Mouse (Mus musculus): ENCODE measurements around the gene Mcl1. TPM values are rescaled to one million over a fixed set of nuclear protein-coding genes. Genes with fewer than 3 reads are reported as not detected.

Mcl1 gene
- polyA plus RNA-seq, 1 experiment: 36.9 TPM

DNA sequence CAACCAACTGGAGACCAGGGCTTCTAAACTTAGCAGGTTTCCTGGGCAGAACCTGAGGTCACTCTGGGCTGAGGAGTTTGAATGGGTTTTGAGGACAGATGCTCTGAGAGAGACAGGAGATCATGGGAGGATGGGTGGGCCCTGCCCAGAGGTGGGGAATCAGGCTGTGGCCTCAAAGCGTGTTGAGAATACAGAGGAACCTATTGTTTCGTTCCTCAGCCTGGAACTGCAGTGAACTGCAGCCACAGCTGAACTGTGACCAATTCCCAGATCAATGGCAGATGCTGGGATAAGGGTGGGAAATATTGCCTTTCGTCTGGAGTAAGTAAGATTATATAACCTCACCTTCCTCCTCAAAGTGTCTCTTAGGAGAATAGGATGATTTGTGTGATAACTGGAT lies 37.2 kb downstream of the Mcl1 start:
- Histone ChIP-seq H3K27me3 (ENCODE audit: control insufficient read depth) (peaks cover 3% of the 10 kb centered on the region; the same call in 1 of the 2 replicates), H3K4me1 (ENCODE audit: control insufficient read depth) (peaks cover 13% of the 10 kb centered on the region; the same call in 1 of the 2 replicates), H3K4me3 (replicated peaks) (no peak overlapping the region), H3K36me3 (ENCODE audit: control insufficient read depth) (no peaks in the 10 kb centered on the region), H3K9me3 (ENCODE audit: control insufficient read depth, low read length) (no peaks in the 10 kb centered on the region)
- TF ChIP-seq GATA1 (IDR thresholded peaks at IDR 0.05; ENCODE audit: low read length): no peak
- TF ChIP-seq TAL1 (IDR thresholded peaks at IDR 0.05; ENCODE audit: low read length): no peak

DNA sequence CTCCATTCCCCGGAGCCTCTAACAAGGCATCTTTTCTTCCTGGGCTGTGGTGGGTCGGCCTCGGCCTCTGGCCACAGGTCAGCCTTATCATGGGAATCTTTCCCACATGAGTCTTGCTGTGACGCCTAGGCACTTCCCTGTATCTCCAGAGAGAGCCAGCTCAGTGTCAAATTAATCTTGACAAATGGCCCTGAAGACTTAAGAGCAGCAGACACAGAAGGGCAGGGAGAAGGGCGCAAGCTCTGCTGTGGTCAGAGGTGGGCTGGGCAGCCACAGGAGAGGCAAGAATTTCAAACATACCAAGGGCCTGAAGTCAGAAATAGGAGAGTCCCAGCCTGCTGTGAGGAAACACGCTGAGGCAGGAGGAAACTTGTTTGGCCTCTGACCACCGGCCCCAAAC lies 37.8 kb downstream of the Mcl1 start:
- Histone ChIP-seq H3K27me3 (ENCODE audit: control insufficient read depth) (peaks cover 4% of the 10 kb centered on the region; the same call in 1 of the 2 replicates), H3K9me3 (ENCODE audit: control insufficient read depth, low read length) (no peaks in the 10 kb centered on the region), H3K36me3 (ENCODE audit: control insufficient read depth) (no peaks in the 10 kb centered on the region), H3K4me3 (replicated peaks) (no peak overlapping the region), H3K4me1 (ENCODE audit: control insufficient read depth) (peaks cover 13% of the 10 kb centered on the region; the same call in 1 of the 2 replicates)
- no peak for TF ChIP-seq TAL1 (IDR thresholded peaks at IDR 0.05; ENCODE audit: low read length)
- TF ChIP-seq GATA1 (IDR thresholded peaks at IDR 0.05; ENCODE audit: low read length): no peak

DNA sequence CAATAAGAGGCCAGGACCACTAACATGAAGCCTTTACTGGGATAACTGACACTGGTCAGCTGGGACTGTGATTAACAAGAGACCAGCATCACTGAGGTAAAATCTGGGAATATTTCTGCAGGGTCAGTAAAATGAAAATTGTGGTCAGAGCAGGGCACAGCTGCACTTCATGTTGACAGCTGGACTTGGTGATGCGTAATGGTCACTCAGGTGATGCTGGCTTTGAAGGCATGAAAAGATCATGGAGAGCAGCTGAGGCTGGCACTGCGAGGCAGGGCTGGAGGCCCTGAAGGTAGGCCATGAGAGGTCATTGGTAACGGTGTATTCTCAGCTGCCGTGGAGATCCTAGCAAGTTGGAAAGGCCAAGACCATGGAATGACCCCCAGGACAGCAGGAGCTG lies 39.7 kb downstream of the Mcl1 start:
- H3K4me3 ChIP-seq (replicated peaks): no peak overlapping the region
- H3K36me3 ChIP-seq (ENCODE audit: control insufficient read depth): no peaks in the 10 kb centered on the region
- H3K4me1 ChIP-seq (ENCODE audit: control insufficient read depth): peaks cover 17% of the 10 kb centered on the region
- H3K27me3 ChIP-seq (ENCODE audit: control insufficient read depth): peaks cover 8% of the 10 kb centered on the region
- no peaks in the 10 kb centered on the region for H3K9me3 ChIP-seq (ENCODE audit: control insufficient read depth, low read length)
- TF ChIP-seq GATA1 (IDR thresholded peaks at IDR 0.05; ENCODE audit: low read length) (no peak), TAL1 (IDR thresholded peaks at IDR 0.05; ENCODE audit: low read length) (no peak)

- Histone ChIP-seq H3K4me3 (replicated peaks) (no peak overlapping the region), H3K4me1 (ENCODE audit: control insufficient read depth) (peaks cover 10% of the 10 kb centered on the region), H3K27me3 (ENCODE audit: control insufficient read depth) (peaks cover 8% of the 10 kb centered on the region), H3K9me3 (ENCODE audit: control insufficient read depth, low read length) (peaks cover 3% of the 10 kb centered on the region), H3K36me3 (ENCODE audit: control insufficient read depth) (no peaks in the 10 kb centered on the region)
- TF ChIP-seq GATA1 (IDR thresholded peaks at IDR 0.05; ENCODE audit: low read length) (no peak), TAL1 (IDR thresholded peaks at IDR 0.05; ENCODE audit: low read length) (no peak)
These were observed 41.7 kb downstream of the Mcl1 start for GRCm38 (mm10) chr3:95700233-95700681.

- peaks cover 8% of the 10 kb centered on the region for H3K27me3 ChIP-seq (ENCODE audit: control insufficient read depth)
- TF ChIP-seq GATA1 (IDR thresholded peaks at IDR 0.05; ENCODE audit: low read length) (no peak), TAL1 (IDR thresholded peaks at IDR 0.05; ENCODE audit: low read length) (no peak)
- H3K4me1 ChIP-seq (ENCODE audit: control insufficient read depth): peaks cover 10% of the 10 kb centered on the region
- H3K36me3 ChIP-seq (ENCODE audit: control insufficient read depth): no peaks in the 10 kb centered on the region
- peaks cover 3% of the 10 kb centered on the region for H3K9me3 ChIP-seq (ENCODE audit: control insufficient read depth, low read length)
- H3K4me3 ChIP-seq (replicated peaks): no peak overlapping the region
These were observed 42.5 kb downstream of the Mcl1 start for GRCm38 (mm10) chr3:95701085-95701484.

- Histone ChIP-seq H3K36me3 (ENCODE audit: control insufficient read depth) (no peaks in the 10 kb centered on the region), H3K4me1 (ENCODE audit: control insufficient read depth) (peaks cover 10% of the 10 kb centered on the region), H3K27me3 (ENCODE audit: control insufficient read depth) (peaks cover 8% of the 10 kb centered on the region), H3K4me3 (replicated peaks) (no peak overlapping the region), H3K9me3 (ENCODE audit: control insufficient read depth, low read length) (peaks cover 3% of the 10 kb centered on the region)
- TF ChIP-seq GATA1 (IDR thresholded peaks at IDR 0.05; ENCODE audit: low read length): no peak
- TF ChIP-seq TAL1 (IDR thresholded peaks at IDR 0.05; ENCODE audit: low read length): no peak
These were observed 43.4 kb downstream of the Mcl1 start for GRCm38 (mm10) chr3:95701877-95702540.

DNA sequence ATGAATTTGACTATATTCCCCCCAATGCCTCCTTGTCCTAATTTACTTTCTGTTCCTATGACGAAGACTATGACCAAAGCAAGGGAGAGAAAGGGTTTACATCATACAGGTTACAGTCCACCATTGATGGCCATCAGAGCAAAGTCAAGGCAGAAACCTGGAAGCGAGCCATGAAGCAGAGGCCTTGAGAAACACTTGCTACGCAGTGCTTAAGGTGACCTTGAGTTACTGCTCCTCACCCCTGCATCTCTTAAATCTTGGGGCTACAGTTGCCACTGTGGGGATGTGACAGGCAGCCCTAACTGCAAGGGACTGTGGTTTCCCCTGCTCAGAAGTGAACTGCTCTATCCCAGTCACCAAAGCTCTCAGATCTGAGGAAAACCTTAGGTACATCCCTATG lies 44.7 kb downstream of the Mcl1 start:
- Histone ChIP-seq H3K27me3 (ENCODE audit: control insufficient read depth) (peaks cover 8% of the 10 kb centered on the region), H3K4me3 (replicated peaks) (no peak overlapping the region), H3K36me3 (ENCODE audit: control insufficient read depth) (no peaks in the 10 kb centered on the region), H3K9me3 (ENCODE audit: control insufficient read depth, low read length) (peaks cover 3% of the 10 kb centered on the region), H3K4me1 (ENCODE audit: control insufficient read depth) (peaks cover 10% of the 10 kb centered on the region)
- TF ChIP-seq GATA1 (IDR thresholded peaks at IDR 0.05; ENCODE audit: low read length) (no peak), TAL1 (IDR thresholded peaks at IDR 0.05; ENCODE audit: low read length) (no peak)

GRCm38 (mm10) chr3:95704612-95705011 lies 46.0 kb downstream of the Mcl1 start:
- Histone ChIP-seq H3K36me3 (ENCODE audit: control insufficient read depth) (no peaks in the 10 kb centered on the region), H3K4me1 (ENCODE audit: control insufficient read depth) (peaks cover 10% of the 10 kb centered on the region), H3K27me3 (ENCODE audit: control insufficient read depth) (peaks cover 8% of the 10 kb centered on the region), H3K4me3 (replicated peaks) (no peak overlapping the region), H3K9me3 (ENCODE audit: control insufficient read depth, low read length) (peaks cover 3% of the 10 kb centered on the region)
- TF ChIP-seq GATA1 (IDR thresholded peaks at IDR 0.05; ENCODE audit: low read length) (no peak), TAL1 (IDR thresholded peaks at IDR 0.05; ENCODE audit: low read length) (no peak)

DNA sequence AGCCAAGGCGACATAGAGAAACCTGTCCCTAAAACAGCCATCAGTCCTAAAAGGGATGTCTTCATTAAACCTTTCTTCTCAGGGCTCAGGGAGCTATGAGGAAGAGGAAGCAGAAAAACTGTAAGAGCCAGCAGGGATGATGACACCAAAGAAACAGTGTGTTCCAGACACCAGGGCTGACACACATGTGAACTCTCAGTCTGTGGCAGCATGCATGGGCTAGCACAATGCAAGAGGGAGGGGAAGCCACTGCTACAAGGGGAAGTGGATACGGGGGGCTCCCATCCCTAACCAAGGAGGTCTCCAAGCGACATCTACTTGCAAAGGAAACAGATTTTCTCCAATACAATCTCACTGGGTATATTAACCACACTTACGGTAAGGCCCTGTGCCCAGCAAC lies 47.7 kb downstream of the Mcl1 start:
- Histone ChIP-seq H3K9me3 (ENCODE audit: control insufficient read depth, low read length) (peaks cover 3% of the 10 kb centered on the region), H3K4me1 (ENCODE audit: control insufficient read depth) (peaks cover 7% of the 10 kb centered on the region), H3K36me3 (ENCODE audit: control insufficient read depth) (no peaks in the 10 kb centered on the region), H3K4me3 (replicated peaks) (no peak overlapping the region), H3K27me3 (ENCODE audit: control insufficient read depth) (peaks cover 5% of the 10 kb centered on the region; the same call in 1 of the 2 replicates)
- no peak for TF ChIP-seq TAL1 (IDR thresholded peaks at IDR 0.05; ENCODE audit: low read length)
- TF ChIP-seq GATA1 (IDR thresholded peaks at IDR 0.05; ENCODE audit: low read length): no peak
